8 mouse cellular contexts compared by ENCODE assay signal in the genomic region with DNA sequence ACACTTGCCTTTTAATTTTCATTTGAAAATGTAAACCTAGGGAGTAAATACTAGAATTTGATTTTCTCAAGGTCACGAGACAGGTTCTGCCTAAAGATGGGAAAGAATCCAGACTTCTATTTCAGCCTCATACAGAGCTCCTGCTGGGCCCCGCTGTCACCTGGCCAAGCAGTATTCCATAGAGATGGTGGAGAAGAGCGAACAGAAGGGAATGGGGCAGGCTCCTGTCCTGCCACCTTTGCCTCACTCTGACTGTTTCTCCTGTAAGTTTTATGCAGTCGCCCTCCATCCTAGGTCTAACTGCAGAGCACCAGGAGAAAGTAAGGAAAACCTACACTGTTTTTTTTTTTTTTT. TPM values are rescaled to one million over a fixed set of nuclear protein-coding genes. Genes with fewer than 3 reads are reported as not detected.
DNase-seq lines count a peak whose midpoint lies in the region; ATAC-seq and TF ChIP-seq lines count a peak whose summit lies in the region.

No protein-coding gene starts in this region.

- no peak for TF ChIP-seq POLR2A in liver, adult 2 months (IDR thresholded peaks at IDR 0.05; ENCODE audit: extremely low read depth, insufficient read depth, low read length)

- H3K4me1 ChIP-seq in liver, adult 2 months (ENCODE audit: control insufficient read depth, insufficient read depth, low read length): peaks cover 18% of the 10 kb centered on the region
- no peaks in the 10 kb centered on the region for H3K4me1 ChIP-seq in embryonic facial prominence, embryonic 11.5 days (ENCODE audit: control insufficient read depth, insufficient read depth, low read length)
- no peaks in the 10 kb centered on the region; the same call in 1 of the 2 replicates for H3K4me1 ChIP-seq in hindbrain, postnatal 0 days (ENCODE audit: insufficient read depth, low read length)
- 0 out of 2 replicates have a peak, but pooled peaks cover 5% of the 10 kb centered on the region for H3K4me1 ChIP-seq in neural tube, embryonic 12.5 days

- no peaks in the 10 kb centered on the region for H3K9me3 ChIP-seq in embryonic facial prominence, embryonic 11.5 days (replicated peaks; ENCODE audit: control insufficient read depth, low read length)
- no peaks in the 10 kb centered on the region for H3K9me3 ChIP-seq in hindbrain, postnatal 0 days (ENCODE audit: low read length)
- no peaks in the 10 kb centered on the region for H3K9me3 ChIP-seq in neural tube, embryonic 12.5 days

- peaks cover 13% of the 10 kb centered on the region for H3K79me2 ChIP-seq in liver, adult 2 months (ENCODE audit: control insufficient read depth, insufficient read depth, low read length)

- H3K9ac ChIP-seq in liver, adult 2 months (ENCODE audit: low read depth, low read length): peak overlapping the region; percentile 94
- no peak overlapping the region for H3K9ac ChIP-seq in embryonic facial prominence, embryonic 11.5 days (replicated peaks; ENCODE audit: low read length)
- H3K9ac ChIP-seq in hindbrain, postnatal 0 days (replicated peaks; ENCODE audit: low read length): peak overlapping the region; percentile 64; the same call in 1 of the 2 replicates
- H3K9ac ChIP-seq in neural tube, embryonic 12.5 days: peak overlapping the region; percentile 70

- peak overlapping the region; percentile 87 for H3K4me3 ChIP-seq in liver, adult 2 months (ENCODE audit: insufficient read depth, low read depth, low read length)
- H3K4me3 ChIP-seq in embryonic facial prominence, embryonic 11.5 days (ENCODE audit: low read depth, low read length): peak overlapping the region; percentile 69
- peak overlapping the region; percentile 83 for H3K4me3 ChIP-seq in hindbrain, postnatal 0 days (ENCODE audit: low read length)
- peak overlapping the region; percentile 62; the same call in 1 of the 2 replicates for H3K4me3 ChIP-seq in neural tube, embryonic 12.5 days

- 23% methylated on average over 4 of the region's 4 CpGs for WGBS in liver, adult 2 months
- WGBS in embryonic facial prominence, embryonic 11.5 days: 64% methylated on average over 4 of the region's 4 CpGs
- WGBS in hindbrain, postnatal 0 days: 54% methylated on average over 4 of the region's 4 CpGs
- 64% methylated on average over 4 of the region's 4 CpGs for WGBS in neural tube, embryonic 12.5 days

- no peak for TF ChIP-seq CTCF in liver, adult 2 months (IDR thresholded peaks at IDR 0.05; ENCODE audit: low read depth, low read length)
- TF ChIP-seq CTCF in hindbrain, postnatal 0 days (IDR thresholded peaks at IDR 0.05; ENCODE audit: low read depth): no peak

- H3K36me3 ChIP-seq in liver, adult 2 months (ENCODE audit: control insufficient read depth, insufficient read depth, low read length): no peaks in the 10 kb centered on the region; the same call in 1 of the 2 replicates
- no peaks in the 10 kb centered on the region for H3K36me3 ChIP-seq in embryonic facial prominence, embryonic 11.5 days (replicated peaks; ENCODE audit: control insufficient read depth, insufficient read depth, low read depth, low read length)
- no peaks in the 10 kb centered on the region for H3K36me3 ChIP-seq in hindbrain, postnatal 0 days (ENCODE audit: insufficient read depth, low read length)
- no peaks in the 10 kb centered on the region for H3K36me3 ChIP-seq in neural tube, embryonic 12.5 days

- ATAC-seq in embryonic facial prominence, embryonic 11.5 days (replicated peaks; ENCODE audit: insufficient number of reproducible peaks, low FRiP score, low TSS enrichment, low read depth): no peak
- ATAC-seq in hindbrain, postnatal 0 days: no peak
- no peak for ATAC-seq in neural tube, embryonic 12.5 days (ENCODE audit: low FRiP score, low read depth)

- peak overlapping the region; percentile 65 for H3K4me2 ChIP-seq in embryonic facial prominence, embryonic 11.5 days (ENCODE audit: low read depth, low read length)
- peak overlapping the region; percentile 87 for H3K4me2 ChIP-seq in hindbrain, postnatal 0 days (ENCODE audit: low read depth, low read length)
- peak overlapping the region; percentile 78 for H3K4me2 ChIP-seq in neural tube, embryonic 12.5 days (replicated peaks)

- H3K27me3 ChIP-seq in liver, adult 2 months (ENCODE audit: control insufficient read depth, insufficient read depth, low read length): no peaks in the 10 kb centered on the region
- H3K27me3 ChIP-seq in embryonic facial prominence, embryonic 11.5 days (ENCODE audit: control insufficient read depth, insufficient read depth, low read length): no peaks in the 10 kb centered on the region
- no peaks in the 10 kb centered on the region for H3K27me3 ChIP-seq in hindbrain, postnatal 0 days (ENCODE audit: insufficient read depth, low read length)
- no peaks in the 10 kb centered on the region for H3K27me3 ChIP-seq in neural tube, embryonic 12.5 days (replicated peaks)

- no peak for DNase-seq in liver, adult 2 months (ENCODE audit: extremely low read depth, low read depth, low spot score)
- no peak for DNase-seq in liver
- no peak for DNase-seq in embryonic facial prominence, embryonic 11.5 days (ENCODE audit: low spot score)
- no peak for DNase-seq in hindbrain, postnatal 0 days (ENCODE audit: low spot score)
- no peak for DNase-seq in Muller cell, postnatal 12 days (ENCODE audit: inconsistent ontology term)
- no peak for DNase-seq in layer of hippocampus, adult 8-10 months (ENCODE audit: low spot score in 2 of 2)
- DNase-seq in spleen, postnatal 14 days (ENCODE audit: low spot score in 2 of 2): no peak

- peak overlapping the region; percentile 92 for H3K27ac ChIP-seq in liver, adult 2 months (replicated peaks; ENCODE audit: insufficient read depth, low read depth, low read length)
- no peak overlapping the region for H3K27ac ChIP-seq in embryonic facial prominence, embryonic 11.5 days (replicated peaks; ENCODE audit: low read depth, low read length)
- H3K27ac ChIP-seq in hindbrain, postnatal 0 days: no peak overlapping the region
- H3K27ac ChIP-seq in neural tube, embryonic 12.5 days: no peak overlapping the region

RNA-seq across cellular contexts. Expression of a gene that starts 0.7 kb away (rescaled TPM):
- total RNA-seq in liver, adult 2 months (2014; rRNA removed): 85.8 and 99.6 TPM in 2 replicates
- polyA plus RNA-seq in liver, adult 2 months (2012; rRNA removed): 66.0 and 76.8 TPM in 2 replicates
- 68.0 and 83.8 TPM in 2 replicates for polyA plus RNA-seq in embryonic facial prominence, embryonic 11.5 days (2014; fragmentation: Nextera tagmentation; extraction: Ambion mirVana)
- 22.1 and 23.4 TPM in 2 replicates for total RNA-seq in hindbrain, postnatal 0 days (2014; rRNA removed)
- polyA plus RNA-seq in hindbrain, postnatal 0 days (2015; fragmentation: Nextera tagmentation; extraction: Ambion mirVana): 40.3 and 42.5 TPM in 2 replicates
- polyA plus RNA-seq in neural tube, embryonic 12.5 days (2016; fragmentation: Nextera tagmentation; extraction: Ambion mirVana): 35.0 and 38.2 TPM in 2 replicates
- total RNA-seq in layer of hippocampus, adult 8-10 months (2022): 10 to 100 TPM; 38.7 to 43.0 (median 41.5) TPM
